Mouse (Mus musculus): Measurements from ENCODE around the gene Dcaf4. TPM values are rescaled to one million over a fixed set of nuclear protein-coding genes. Genes with fewer than 3 reads are reported as not detected.

Gene Dcaf4
- polyA plus RNA-seq, 1 experiment, result not detected

DNA sequence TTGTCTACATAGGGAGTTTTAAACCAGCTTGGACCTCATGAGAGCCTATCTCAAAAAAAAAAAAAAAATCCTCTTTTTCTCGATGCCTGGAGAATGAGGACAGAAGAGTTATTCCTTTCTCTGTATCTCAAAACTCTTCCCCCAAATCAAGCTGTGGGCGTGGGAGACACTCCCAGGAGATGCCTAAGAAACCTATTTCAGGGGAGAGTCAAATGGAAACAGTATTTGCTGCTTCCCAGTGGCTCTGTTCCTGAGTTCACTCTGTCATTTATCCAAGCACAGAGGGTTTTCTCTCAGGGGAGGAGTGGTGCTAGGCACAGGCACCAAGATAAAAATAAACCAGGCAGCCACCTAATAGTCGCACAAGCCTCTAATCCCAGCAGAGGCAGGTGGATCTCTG, 27.5 kb upstream of the Dcaf4 start:
- TF ChIP-seq CTCF (IDR thresholded peaks at IDR 0.05; ENCODE audit: insufficient read depth, low read depth, low read length) (no peak), POLR2A (IDR thresholded peaks at IDR 0.05; ENCODE audit: insufficient read depth, low read depth, low read length) (no peak)
- H3K4me1 ChIP-seq (ENCODE audit: control insufficient read depth, insufficient read depth, low read length), result peaks cover 3% of the 10 kb centered on the region; the same call in 1 of the 2 replicates
- 62% methylated on average over 3 of the region's 3 CpGs for WGBS
- no peak overlapping the region for H3K4me3 ChIP-seq (ENCODE audit: insufficient read depth, low read depth, low read length)
- no peak overlapping the region for H3K27ac ChIP-seq (ENCODE audit: insufficient read depth, low read depth, low read length)

GRCm38 (mm10) chr12:83494196-83494595, 26.1 kb upstream of the Dcaf4 start:
- WGBS, result 95% methylated on average over 9 of the region's 9 CpGs
- TF ChIP-seq CTCF (IDR thresholded peaks at IDR 0.05; ENCODE audit: insufficient read depth, low read depth, low read length) (no peak), POLR2A (IDR thresholded peaks at IDR 0.05; ENCODE audit: insufficient read depth, low read depth, low read length) (no peak)
- no peak overlapping the region for H3K27ac ChIP-seq (ENCODE audit: insufficient read depth, low read depth, low read length)
- no peak overlapping the region for H3K4me3 ChIP-seq (ENCODE audit: insufficient read depth, low read depth, low read length)
- no peaks in the 10 kb centered on the region for H3K4me1 ChIP-seq (ENCODE audit: control insufficient read depth, insufficient read depth, low read length)

GRCm38 (mm10) chr12:83495248-83495960, 24.9 kb upstream of the Dcaf4 start:
- TF ChIP-seq CTCF (IDR thresholded peaks at IDR 0.05; ENCODE audit: insufficient read depth, low read depth, low read length) (no peak), POLR2A (IDR thresholded peaks at IDR 0.05; ENCODE audit: insufficient read depth, low read depth, low read length) (no peak)
- H3K4me1 ChIP-seq (ENCODE audit: control insufficient read depth, insufficient read depth, low read length), result no peaks in the 10 kb centered on the region
- 86% methylated on average over 4 of the region's 4 CpGs for WGBS
- H3K27ac ChIP-seq (ENCODE audit: insufficient read depth, low read depth, low read length), result no peak overlapping the region
- H3K4me3 ChIP-seq (ENCODE audit: insufficient read depth, low read depth, low read length), result no peak overlapping the region

DNA sequence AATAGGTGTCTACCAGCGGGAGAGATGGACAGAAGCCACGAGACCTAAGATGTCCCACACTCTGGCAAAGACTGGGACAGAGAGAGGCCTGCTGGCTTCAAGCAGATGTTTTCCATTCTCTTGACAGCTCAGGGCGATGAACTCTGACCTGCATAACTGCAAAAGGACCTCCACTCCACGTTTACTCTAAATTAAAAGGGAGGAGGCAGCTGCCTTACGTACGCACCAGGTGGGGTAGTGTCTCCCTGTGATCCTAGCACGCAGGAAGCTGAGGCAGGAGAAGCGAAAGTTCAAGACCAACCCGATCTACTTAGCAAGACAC, 24.3 kb upstream of the Dcaf4 start:
- H3K27ac ChIP-seq (ENCODE audit: insufficient read depth, low read depth, low read length), result no peak overlapping the region
- 91% methylated on average over 9 of the region's 9 CpGs for WGBS
- H3K4me3 ChIP-seq (ENCODE audit: insufficient read depth, low read depth, low read length), result no peak overlapping the region
- no peaks in the 10 kb centered on the region for H3K4me1 ChIP-seq (ENCODE audit: control insufficient read depth, insufficient read depth, low read length)
- TF ChIP-seq POLR2A (IDR thresholded peaks at IDR 0.05; ENCODE audit: insufficient read depth, low read depth, low read length), result no peak
- no peak for TF ChIP-seq CTCF (IDR thresholded peaks at IDR 0.05; ENCODE audit: insufficient read depth, low read depth, low read length)

GRCm38 (mm10) chr12:83496336-83496735, 23.9 kb upstream of the Dcaf4 start:
- H3K4me1 ChIP-seq (ENCODE audit: control insufficient read depth, insufficient read depth, low read length), result no peaks in the 10 kb centered on the region
- H3K4me3 ChIP-seq (ENCODE audit: insufficient read depth, low read depth, low read length), result no peak overlapping the region
- TF ChIP-seq POLR2A (IDR thresholded peaks at IDR 0.05; ENCODE audit: insufficient read depth, low read depth, low read length), result no peak
- TF ChIP-seq CTCF (IDR thresholded peaks at IDR 0.05; ENCODE audit: insufficient read depth, low read depth, low read length), result no peak
- 83% methylated on average over 4 of the region's 4 CpGs for WGBS
- no peak overlapping the region for H3K27ac ChIP-seq (ENCODE audit: insufficient read depth, low read depth, low read length)

GRCm38 (mm10) chr12:83496736-83497135, 23.5 kb upstream of the Dcaf4 start:
- H3K4me3 ChIP-seq (ENCODE audit: insufficient read depth, low read depth, low read length), result no peak overlapping the region
- H3K27ac ChIP-seq (ENCODE audit: insufficient read depth, low read depth, low read length), result no peak overlapping the region
- 82% methylated on average over 6 of the region's 6 CpGs for WGBS
- no peaks in the 10 kb centered on the region for H3K4me1 ChIP-seq (ENCODE audit: control insufficient read depth, insufficient read depth, low read length)
- TF ChIP-seq POLR2A (IDR thresholded peaks at IDR 0.05; ENCODE audit: insufficient read depth, low read depth, low read length) (no peak), CTCF (IDR thresholded peaks at IDR 0.05; ENCODE audit: insufficient read depth, low read depth, low read length) (no peak)

- no peaks in the 10 kb centered on the region for H3K4me1 ChIP-seq (ENCODE audit: control insufficient read depth, insufficient read depth, low read length)
- 90% methylated on average over 3 of the region's 3 CpGs for WGBS
- TF ChIP-seq POLR2A (IDR thresholded peaks at IDR 0.05; ENCODE audit: insufficient read depth, low read depth, low read length), result no peak
- no peak for TF ChIP-seq CTCF (IDR thresholded peaks at IDR 0.05; ENCODE audit: insufficient read depth, low read depth, low read length)
Observed at GRCm38 (mm10) chr12:83497959-83498358, 22.3 kb upstream of the Dcaf4 start.

DNA sequence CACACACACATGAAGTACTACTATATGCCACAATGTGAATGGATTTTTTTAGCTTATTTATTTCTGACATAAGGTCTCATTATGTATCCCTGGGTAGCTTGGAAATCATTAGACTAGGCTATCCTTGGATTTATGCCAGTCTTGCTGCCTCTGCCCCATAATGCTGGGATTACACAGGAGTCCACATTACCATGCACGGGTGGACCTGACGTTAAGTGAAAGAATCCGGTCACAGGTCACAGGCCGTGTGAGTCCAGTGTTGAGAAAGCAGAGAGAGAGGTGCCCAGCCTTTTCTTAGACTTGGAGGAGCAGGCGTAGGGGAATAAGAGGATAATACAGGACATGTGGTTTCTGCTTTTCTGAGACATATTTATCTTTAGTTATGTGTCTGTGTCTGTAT, 21.0 kb upstream of the Dcaf4 start:
- TF ChIP-seq CTCF (IDR thresholded peaks at IDR 0.05; ENCODE audit: insufficient read depth, low read depth, low read length) (no peak), POLR2A (IDR thresholded peaks at IDR 0.05; ENCODE audit: insufficient read depth, low read depth, low read length) (no peak)
- Histone ChIP-seq H3K4me1 (ENCODE audit: control insufficient read depth, insufficient read depth, low read length) (no peaks in the 10 kb centered on the region), H3K4me3 (ENCODE audit: insufficient read depth, low read depth, low read length) (no peak overlapping the region), H3K27ac (ENCODE audit: insufficient read depth, low read depth, low read length) (no peak overlapping the region)
- 79% methylated on average over 5 of the region's 5 CpGs for WGBS

More at GRCm38 (mm10) chr12:83497959-83498358, 22.3 kb upstream of the Dcaf4 start:
- Histone ChIP-seq H3K27ac (ENCODE audit: insufficient read depth, low read depth, low read length) (no peak overlapping the region), H3K4me3 (ENCODE audit: insufficient read depth, low read depth, low read length) (no peak overlapping the region)

DNA sequence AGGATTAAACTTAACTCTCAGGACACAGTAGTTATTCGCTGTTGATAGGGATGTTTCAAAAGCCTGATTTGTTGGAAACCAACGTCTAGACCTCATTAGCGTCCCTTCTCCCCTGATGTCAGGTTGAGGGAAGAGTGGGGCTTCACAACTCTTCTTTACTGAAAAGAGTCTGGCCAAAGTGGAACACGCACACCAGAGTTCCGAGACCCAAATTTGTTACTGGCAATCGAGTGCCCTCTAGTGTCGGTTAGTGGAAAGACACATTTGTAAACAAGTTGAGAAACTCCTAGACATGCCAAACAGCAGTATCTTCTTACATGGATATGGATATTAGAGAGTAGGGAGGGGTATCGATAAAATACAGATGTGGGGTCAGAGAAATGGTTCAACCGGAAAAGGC, 18.1 kb upstream of the Dcaf4 start:
- H3K27ac ChIP-seq (ENCODE audit: insufficient read depth, low read depth, low read length), result no peak overlapping the region
- no peak overlapping the region for H3K4me3 ChIP-seq (ENCODE audit: insufficient read depth, low read depth, low read length)
- no peaks in the 10 kb centered on the region for H3K4me1 ChIP-seq (ENCODE audit: control insufficient read depth, insufficient read depth, low read length)
- TF ChIP-seq CTCF (IDR thresholded peaks at IDR 0.05; ENCODE audit: insufficient read depth, low read depth, low read length) (no peak), POLR2A (IDR thresholded peaks at IDR 0.05; ENCODE audit: insufficient read depth, low read depth, low read length) (no peak)
- 4% methylated on average over 9 of the region's 9 CpGs for WGBS

Data from olfactory bulb, adult 2 months (tissue).